Mouse (Mus musculus) hindbrain, embryonic 14.5 days (tissue): ENCODE data around the gene Acer3. TPM values are rescaled to one million over a fixed set of nuclear protein-coding genes. Genes with fewer than 3 reads are reported as not detected.
A peak's percentile ranks its signal among the peaks of the same experiment; 100 is the strongest.

Experiments
- ATAC-seq: fragments of 200-750 bp; cut with Nextera tagmentation; 2 replicates; pipeline ENCODE4 v1.8.0; 2017; ENCODE audit warnings: moderate number of reproducible peaks, mild to moderate bottlenecking, moderate TSS enrichment, moderate library complexity; ENCODE audit not compliant: low FRiP score
- DNase-seq: peaks from one replicate; pipeline ENCODE4 v3.0.0-alpha.2; 2015; ENCODE audit warnings: low spot score
- H3K27ac ChIP-seq: fragments of 300-500 bp; sonication (generic); 2 replicates; pipeline ENCODE4 v1.5.1; 2014; ENCODE audit warnings: mild to moderate bottlenecking, moderate library complexity
- H3K27me3 ChIP-seq: fragments of 300-500 bp; sonication (generic); 2 replicates; pipeline ENCODE4 v1.6.1; 2014; ENCODE audit warnings: mild to moderate bottlenecking, low read length, mixed read lengths; ENCODE audit not compliant: control insufficient read depth, insufficient read depth
- H3K36me3 ChIP-seq: fragments of 300-500 bp; sonication (generic); replicated peaks from 2 replicates; pipeline ENCODE4 v1.6.1; 2014; ENCODE audit not compliant: control insufficient read depth, insufficient read depth
- H3K4me1 ChIP-seq: fragments of 300-500 bp; sonication (generic); replicated peaks from 2 replicates; pipeline ENCODE4 v1.6.1; 2014; ENCODE audit warnings: antibody characterized with exemption, low read length, mixed read lengths; ENCODE audit not compliant: control insufficient read depth, insufficient read depth
- H3K4me2 ChIP-seq: fragments of 300-500 bp; sonication (generic); replicated peaks from 2 replicates; pipeline ENCODE4 v1.6.1; 2014; ENCODE audit warnings: mild to moderate bottlenecking, moderate library complexity
- H3K4me3 ChIP-seq: fragments of 300-500 bp; sonication (generic); replicated peaks from 2 replicates; pipeline ENCODE4 v1.5.1; 2014; ENCODE audit warnings: mild to moderate bottlenecking, low read length
- H3K9ac ChIP-seq: fragments of 300-500 bp; sonication (generic); 2 replicates; pipeline ENCODE4 v1.6.1; 2014
- H3K9me3 ChIP-seq: fragments of 300-500 bp; sonication (generic); 2 replicates; pipeline ENCODE4 v1.6.1; 2016; ENCODE audit warnings: low read length; ENCODE audit not compliant: control insufficient read depth
- WGBS: fragments of 180-500 bp; shearing (Covaris S2); extraction: QIAGEN DNeasy Blood & Tissue Kit; methylation state at CpG from one replicate; pipeline ENCODE4 v1.1.7; 2014; 5-methylcytosine and 5-hydroxymethylcytosine counted together
- polyA plus RNA-seq: library from polyadenylated mRNA; unstranded; fragments of >200 nt; fragmentation: Nextera tagmentation; extraction: Ambion mirVana; gene quantifications from 2 replicates; pipeline ENCODE4 v1.2.1, GENCODE M21; 2014

The Acer3 gene
- polyA plus RNA-seq, 1 experiment from 2014 or later: 27.4 TPM

DNA sequence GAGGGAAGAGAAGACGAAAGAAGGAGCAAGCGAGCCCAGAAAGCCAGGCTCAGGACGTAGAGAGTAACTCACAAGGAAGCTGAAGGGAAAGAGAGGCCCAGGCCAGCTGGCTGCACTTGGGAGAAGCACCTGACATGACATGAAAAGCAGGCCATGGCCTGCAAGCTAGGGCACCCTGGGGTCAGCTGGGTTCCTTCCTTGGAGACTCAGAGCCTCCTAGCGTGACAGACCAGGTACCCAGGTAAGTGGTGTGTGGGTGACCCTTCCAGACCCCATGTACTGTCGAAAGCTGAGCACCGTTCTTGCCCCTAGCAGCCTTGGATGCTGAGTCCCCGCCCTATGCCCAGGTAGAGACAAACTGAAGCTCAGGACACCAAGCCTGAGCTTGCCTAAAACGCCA, 148.3 kb downstream of the Acer3 start:
- Histone ChIP-seq H3K36me3 (no peaks in the 10 kb centered on the region), H3K9me3 (no peaks in the 10 kb centered on the region), H3K4me2 (no peak overlapping the region), H3K27me3 (no peaks in the 10 kb centered on the region), H3K9ac (no peak overlapping the region), H3K27ac (no peak overlapping the region), H3K4me3 (no peak overlapping the region), H3K4me1 (peaks cover 13% of the 10 kb centered on the region)
- WGBS: 87% methylated on average over 8 of the region's 8 CpGs
- no peak for ATAC-seq
- DNase-seq: no peak

GRCm38 (mm10) chr7:98171141-98172073, 149.6 kb downstream of the Acer3 start:
- H3K27me3 ChIP-seq: no peaks in the 10 kb centered on the region
- WGBS: 78% methylated on average over 6 of the region's 6 CpGs
- H3K27ac ChIP-seq: no peak overlapping the region
- peaks cover 3% of the 10 kb centered on the region; the same call in 1 of the 2 replicates for H3K4me1 ChIP-seq
- H3K4me2 ChIP-seq: no peak overlapping the region
- H3K36me3 ChIP-seq: no peaks in the 10 kb centered on the region
- no peak overlapping the region for H3K9ac ChIP-seq
- no peak for DNase-seq
- no peak overlapping the region for H3K4me3 ChIP-seq
- ATAC-seq: 0 out of 2 replicates have a peak, but pooled peaks have one; percentile 15
- no peaks in the 10 kb centered on the region for H3K9me3 ChIP-seq

- H3K27ac ChIP-seq: no peak overlapping the region
Measured at GRCm38 (mm10) chr7:98164999-98165528, 155.9 kb downstream of the Acer3 start.

DNA sequence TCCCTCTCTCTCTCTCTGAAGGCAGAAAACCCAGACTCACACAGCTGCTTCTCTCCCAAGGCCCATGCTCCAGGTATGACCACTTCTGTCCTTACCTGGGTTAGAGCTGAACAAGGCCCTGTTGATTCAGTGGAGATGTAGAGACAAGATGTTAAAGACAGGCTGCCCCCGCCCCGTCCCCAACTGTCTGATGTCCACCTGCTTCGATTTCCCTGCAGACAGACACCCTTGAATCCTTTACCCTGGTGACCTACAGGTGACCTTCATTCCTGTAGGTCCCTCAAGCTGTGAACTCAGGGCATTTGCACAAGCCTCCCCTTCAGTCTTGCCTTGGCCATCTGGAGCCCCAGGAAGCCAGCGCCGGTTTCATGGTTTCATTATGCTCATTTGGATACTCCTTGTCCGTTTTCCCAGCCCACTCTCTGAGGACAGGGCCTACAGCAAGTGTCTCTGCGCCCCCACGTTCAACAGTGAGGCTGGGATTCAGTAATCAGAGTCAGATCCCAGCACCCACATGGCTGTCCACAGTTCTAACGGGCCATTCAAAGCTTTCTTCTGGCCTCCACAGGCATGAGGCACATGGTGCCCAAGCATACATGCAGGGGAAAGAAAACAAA, 156.5 kb downstream of the Acer3 start:
- no peak overlapping the region for H3K4me3 ChIP-seq
- no peak overlapping the region for H3K4me2 ChIP-seq
- no peaks in the 10 kb centered on the region for H3K36me3 ChIP-seq
- 73% methylated on average over 9 of the region's 9 CpGs for WGBS
- DNase-seq (no peak), ATAC-seq (no peak)
- H3K27ac ChIP-seq: no peak overlapping the region
- H3K9me3 ChIP-seq: no peaks in the 10 kb centered on the region
- no peaks in the 10 kb centered on the region for H3K27me3 ChIP-seq
- H3K4me1 ChIP-seq: peaks cover 18% of the 10 kb centered on the region
- no peak overlapping the region for H3K9ac ChIP-seq

More at GRCm38 (mm10) chr7:98164999-98165528, 155.9 kb downstream of the Acer3 start:
- Histone ChIP-seq H3K27me3 (no peaks in the 10 kb centered on the region), H3K4me1 (peaks cover 17% of the 10 kb centered on the region), H3K9ac (no peak overlapping the region), H3K36me3 (no peaks in the 10 kb centered on the region), H3K4me3 (no peak overlapping the region), H3K4me2 (no peak overlapping the region), H3K9me3 (no peaks in the 10 kb centered on the region)
- ATAC-seq (peak; percentile 51; the same call in 1 of the 2 replicates), DNase-seq (no peak)
- 51% methylated on average over 10 of the region's 10 CpGs for WGBS

DNA sequence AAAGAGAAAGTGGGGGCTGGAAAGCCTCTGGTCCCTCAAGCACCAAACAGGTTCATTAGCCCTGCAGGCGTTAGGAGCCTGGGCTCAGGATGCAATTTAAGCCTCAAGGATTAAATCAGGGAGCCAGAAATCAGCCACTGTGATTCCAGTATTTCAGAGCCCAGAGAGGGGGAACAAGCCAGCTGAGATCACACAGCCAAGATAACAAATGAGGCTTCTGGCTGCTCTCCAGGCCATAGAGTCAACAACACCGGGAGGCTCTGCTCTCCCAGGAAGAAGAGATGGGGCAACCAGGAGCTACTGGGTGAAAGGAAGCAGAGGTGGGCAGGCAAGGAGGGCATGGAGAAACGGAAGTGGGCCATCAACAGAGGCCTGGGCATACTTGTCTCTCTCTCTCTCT, 157.3 kb downstream of the Acer3 start:
- H3K27ac ChIP-seq: no peak overlapping the region
- no peaks in the 10 kb centered on the region for H3K36me3 ChIP-seq
- ATAC-seq: no peak
- peaks cover 18% of the 10 kb centered on the region for H3K4me1 ChIP-seq
- H3K9ac ChIP-seq: no peak overlapping the region
- no peak overlapping the region for H3K4me2 ChIP-seq
- no peaks in the 10 kb centered on the region for H3K9me3 ChIP-seq
- H3K4me3 ChIP-seq: no peak overlapping the region
- DNase-seq: no peak
- H3K27me3 ChIP-seq: no peaks in the 10 kb centered on the region
- WGBS: 60% methylated on average over 3 of the region's 3 CpGs

DNA sequence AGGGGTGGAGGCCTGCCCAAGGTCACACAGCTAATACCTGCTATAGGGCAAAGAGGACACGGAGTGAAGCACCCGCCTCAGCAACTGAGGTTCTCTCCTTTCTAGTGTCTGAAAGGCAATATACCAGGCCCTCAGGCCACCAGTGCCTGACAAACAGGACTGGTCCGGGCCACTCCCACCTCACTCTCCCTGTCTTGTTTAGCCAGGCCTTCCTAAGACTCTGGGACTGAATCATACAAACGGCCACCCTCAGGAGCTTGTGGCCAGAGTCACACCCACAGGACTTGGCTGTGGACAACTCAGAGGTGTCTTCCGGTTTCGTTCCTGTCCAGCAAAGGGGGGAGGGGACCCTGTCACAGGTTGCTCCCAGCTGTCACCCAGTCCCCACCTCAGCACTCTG, 158.8 kb downstream of the Acer3 start:
- no peak for DNase-seq
- Histone ChIP-seq H3K36me3 (no peaks in the 10 kb centered on the region), H3K27me3 (no peaks in the 10 kb centered on the region), H3K9me3 (no peaks in the 10 kb centered on the region), H3K27ac (no peak overlapping the region), H3K4me2 (no peak overlapping the region), H3K9ac (no peak overlapping the region), H3K4me3 (no peak overlapping the region), H3K4me1 (peaks cover 28% of the 10 kb centered on the region)
- 86% methylated on average over 6 of the region's 6 CpGs for WGBS
- no peak for ATAC-seq

DNA sequence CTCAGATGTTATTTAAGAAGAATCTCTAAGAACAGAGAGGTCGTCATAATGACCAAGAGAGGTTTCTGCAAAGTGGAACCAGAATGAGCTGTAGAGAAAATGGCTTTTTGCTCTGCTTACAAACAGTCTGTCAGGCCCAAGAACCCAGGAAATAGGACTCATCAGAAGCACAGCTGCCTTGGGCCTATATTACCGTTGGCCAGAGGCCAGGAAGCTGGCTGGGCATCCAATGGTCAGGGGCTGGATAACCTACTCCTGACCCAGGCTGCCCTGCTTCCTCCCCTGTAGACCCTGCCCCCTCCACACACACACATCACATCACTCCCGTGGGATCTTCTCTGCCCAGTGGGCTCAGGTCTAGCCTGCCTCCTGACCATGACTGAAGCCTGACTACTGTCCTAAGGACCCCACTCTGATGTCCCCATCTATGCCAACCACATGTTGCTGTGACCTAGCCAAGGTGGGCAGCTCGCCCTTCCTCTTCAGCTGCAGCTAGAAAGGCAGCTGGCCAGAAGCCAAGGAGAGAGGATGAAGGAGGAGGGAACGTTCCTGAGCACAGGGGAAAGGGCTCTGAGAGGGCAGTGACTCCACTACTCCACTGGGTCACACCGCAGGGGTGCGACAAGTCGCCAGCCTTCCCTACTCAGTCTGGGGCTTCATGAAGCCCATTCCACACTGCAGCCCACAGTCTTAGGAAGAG, 160.8 kb downstream of the Acer3 start:
- Histone ChIP-seq H3K4me1 (peaks cover 34% of the 10 kb centered on the region), H3K27ac (no peak overlapping the region), H3K27me3 (no peaks in the 10 kb centered on the region), H3K36me3 (no peaks in the 10 kb centered on the region), H3K9me3 (no peaks in the 10 kb centered on the region), H3K9ac (no peak overlapping the region), H3K4me3 (no peak overlapping the region), H3K4me2 (no peak overlapping the region)
- WGBS: 46% methylated on average over 8 of the region's 8 CpGs
- no peak for ATAC-seq
- no peak for DNase-seq

GRCm38 (mm10) chr7:98158481-98158880, 162.5 kb downstream of the Acer3 start:
- no peaks in the 10 kb centered on the region for H3K27me3 ChIP-seq
- H3K4me1 ChIP-seq: peaks cover 29% of the 10 kb centered on the region

More at GRCm38 (mm10) chr7:98158481-98158880, 162.5 kb downstream of the Acer3 start:
- Histone ChIP-seq H3K4me2 (no peak overlapping the region), H3K27ac (no peak overlapping the region), H3K9me3 (no peaks in the 10 kb centered on the region), H3K4me3 (no peak overlapping the region), H3K9ac (no peak overlapping the region), H3K36me3 (no peaks in the 10 kb centered on the region)
- no peak for ATAC-seq
- DNase-seq: no peak
- 67% methylated on average over 7 of the region's 8 CpGs for WGBS
